Mouse (Mus musculus) cerebellum, adult 2 months (tissue): ENCODE measurements around the gene Tnnc1.
A peak's percentile ranks its signal among the peaks of the same experiment; 100 is the strongest.

ENCODE experiments used
- CTCF ChIP-seq: fragments of 200-500 bp; IDR thresholded peaks from 2 replicates; pipeline ENCODE4 v1.5.1; 2011; ENCODE audit warnings: low read depth, mild to moderate bottlenecking, control low read depth, low read length, moderate library complexity, borderline replicate concordance; ENCODE audit not compliant: insufficient read depth
- POLR2A ChIP-seq: fragments of 200-500 bp; IDR thresholded peaks from 2 replicates; pipeline ENCODE4 v1.6.1; 2011; ENCODE audit warnings: low read length, control low read depth, borderline replicate concordance; ENCODE audit not compliant: insufficient read depth

DNA sequence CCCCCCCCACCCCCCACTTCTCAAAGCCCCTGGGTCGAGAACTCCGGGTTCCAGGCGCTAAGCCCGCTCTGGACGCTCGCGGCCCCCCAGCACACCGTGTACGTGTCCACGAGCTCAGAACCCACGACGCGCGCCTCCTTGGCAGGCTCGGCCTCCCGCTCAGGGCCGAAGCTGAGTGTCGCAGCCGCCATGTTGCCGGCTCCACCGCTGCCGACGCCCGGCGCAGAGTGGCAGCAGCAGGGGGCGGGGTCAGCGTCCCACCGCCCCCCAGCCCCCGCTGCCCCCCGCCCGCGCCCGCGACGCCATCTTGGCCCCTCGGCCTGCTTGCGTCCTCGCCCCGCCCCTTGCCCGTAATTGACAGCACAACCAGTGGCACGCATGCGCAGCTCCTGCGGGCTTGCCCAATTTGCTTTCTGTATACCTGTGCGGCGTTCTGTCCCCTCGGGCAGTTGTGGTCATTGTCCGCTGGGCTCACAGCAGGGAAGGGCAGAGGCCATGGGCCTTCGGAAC lies 1.6 kb upstream of the Tnnc1 start:
- TF ChIP-seq CTCF: no peak
- TF ChIP-seq POLR2A: peak; percentile 94
